ENCODE assay signal across 17 mouse cellular contexts in the genomic region with DNA sequence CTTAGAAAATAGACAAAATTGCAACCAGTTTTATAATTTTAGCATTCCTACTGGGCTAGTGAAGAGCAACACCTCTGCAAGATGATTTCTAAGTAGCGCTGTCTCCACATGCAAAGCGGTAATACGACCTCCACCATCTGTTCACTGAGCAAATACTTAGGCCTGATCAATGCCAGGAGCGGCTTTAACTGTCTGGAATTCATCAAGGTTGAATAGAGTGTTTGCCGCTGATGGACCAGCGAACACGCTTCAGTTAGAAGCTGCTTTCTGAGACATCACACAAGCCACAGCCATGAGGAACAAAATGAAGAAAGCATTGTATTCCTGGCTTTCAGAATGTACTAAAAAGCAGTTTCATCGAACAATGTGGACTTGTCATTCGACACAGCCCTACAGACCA. TPM values are rescaled to one million over a fixed set of nuclear protein-coding genes. Genes with fewer than 3 reads are reported as not detected.
DNase-seq lines count a peak whose midpoint lies in the region; ATAC-seq lines count a peak whose summit lies in the region.
"Had no signal": no experiment of that assay in that cellular context is flagged by ENCODE, and none has a peak within 500 bp of the region (broad histone marks: within the 10 kb centered on the region; RNA-seq: fewer than 3 reads in every experiment).

No protein-coding gene starts in this region.

- no peak for DNase-seq in forebrain, embryonic 10.5 days (ENCODE audit: extremely low spot score, low spot score)
- DNase-seq in neural tube, embryonic 11.5 days (ENCODE audit: low spot score): no peak
- no peak for DNase-seq in neural tube, embryonic 10.5 days (ENCODE audit: extremely low spot score, low spot score)
- DNase-seq in spleen, adult 12 weeks (ENCODE audit: low spot score): no peak
- DNase-seq in frontal cortex, adult 2 months (ENCODE audit: extremely low spot score in 1 of 2, low spot score in 1 of 2): no peak
- DNase-seq: B cell, adult 2 months; cerebellum, adult 18-20 months; heart, postnatal 10 days; kidney, adult 18-20 months; kidney, postnatal 25 days; lung, embryonic 14.5 days; right cerebral cortex, postnatal 14 days had no signal

- no peaks in the 10 kb centered on the region for H3K9me3 ChIP-seq in forebrain, embryonic 10.5 days
- no peaks in the 10 kb centered on the region for H3K9me3 ChIP-seq in forebrain, embryonic 16.5 days (ENCODE audit: control insufficient read depth, low read length)
- no peaks in the 10 kb centered on the region for H3K9me3 ChIP-seq in neural tube, embryonic 11.5 days (ENCODE audit: control insufficient read depth, low read length)
- no peaks in the 10 kb centered on the region for H3K9me3 ChIP-seq in embryonic facial prominence, embryonic 15.5 days (replicated peaks)
- H3K9me3 ChIP-seq in neural tube, embryonic 13.5 days: no peaks in the 10 kb centered on the region
- H3K9me3 ChIP-seq: forebrain, embryonic 15.5 days had no signal

- H3K27me3 ChIP-seq in forebrain, embryonic 10.5 days (ENCODE audit: poor library complexity, severe bottlenecking): no peaks in the 10 kb centered on the region
- H3K27me3 ChIP-seq in forebrain, embryonic 16.5 days (replicated peaks; ENCODE audit: control insufficient read depth, insufficient read depth, low read length): no peaks in the 10 kb centered on the region
- H3K27me3 ChIP-seq in neural tube, embryonic 11.5 days (ENCODE audit: control insufficient read depth, insufficient read depth, low read length): no peaks in the 10 kb centered on the region
- no peaks in the 10 kb centered on the region for H3K27me3 ChIP-seq in embryonic facial prominence, embryonic 15.5 days
- H3K27me3 ChIP-seq in neural tube, embryonic 13.5 days: no peaks in the 10 kb centered on the region
- H3K27me3 ChIP-seq: forebrain, embryonic 15.5 days had no signal

- ATAC-seq in forebrain, embryonic 16.5 days: no peak
- ATAC-seq in neural tube, embryonic 11.5 days (ENCODE audit: insufficient read depth, low FRiP score, low TSS enrichment): no peak
- no peak for ATAC-seq in embryonic facial prominence, embryonic 15.5 days (ENCODE audit: insufficient number of reproducible peaks, low FRiP score, low TSS enrichment, low read depth)
- no peak for ATAC-seq in neural tube, embryonic 13.5 days (ENCODE audit: low read depth)
- ATAC-seq: forebrain, embryonic 15.5 days had no signal

- no peak overlapping the region for H3K4me2 ChIP-seq in forebrain, embryonic 16.5 days (ENCODE audit: low read length)
- H3K4me2 ChIP-seq in neural tube, embryonic 11.5 days (ENCODE audit: low read depth): no peak overlapping the region
- H3K4me2 ChIP-seq in embryonic facial prominence, embryonic 15.5 days (replicated peaks): peak overlapping the region; percentile 11; the same call in 1 of the 2 replicates
- H3K4me2 ChIP-seq in neural tube, embryonic 13.5 days: 0 out of 2 replicates have a peak overlapping the region, but pooled peaks have one; percentile 9
- H3K4me2 ChIP-seq: forebrain, embryonic 15.5 days; hindbrain, embryonic 14.5 days; lung, embryonic 14.5 days had no signal

- peaks cover under 1% of the 10 kb centered on the region; the same call in 1 of the 2 replicates for H3K36me3 ChIP-seq in forebrain, embryonic 10.5 days (replicated peaks)
- no peaks in the 10 kb centered on the region for H3K36me3 ChIP-seq in forebrain, embryonic 16.5 days (ENCODE audit: control insufficient read depth, insufficient read depth)
- no peaks in the 10 kb centered on the region for H3K36me3 ChIP-seq in neural tube, embryonic 11.5 days (ENCODE audit: control insufficient read depth, insufficient read depth, low read length)
- H3K36me3 ChIP-seq in embryonic facial prominence, embryonic 15.5 days: no peaks in the 10 kb centered on the region
- no peaks in the 10 kb centered on the region for H3K36me3 ChIP-seq in neural tube, embryonic 13.5 days
- H3K36me3 ChIP-seq: forebrain, embryonic 15.5 days had no signal

- H3K9ac ChIP-seq in forebrain, embryonic 16.5 days (replicated peaks; ENCODE audit: low read depth, low read length): no peak overlapping the region
- no peak overlapping the region for H3K9ac ChIP-seq in neural tube, embryonic 11.5 days (ENCODE audit: low read length)
- no peak overlapping the region for H3K9ac ChIP-seq in embryonic facial prominence, embryonic 15.5 days
- no peak overlapping the region for H3K9ac ChIP-seq in neural tube, embryonic 13.5 days
- H3K9ac ChIP-seq: forebrain, embryonic 15.5 days; hindbrain, embryonic 14.5 days; lung, embryonic 14.5 days had no signal

- peak overlapping the region; percentile 40; the same call in 1 of the 2 replicates for H3K27ac ChIP-seq in forebrain, embryonic 10.5 days
- H3K27ac ChIP-seq in forebrain, embryonic 16.5 days (ENCODE audit: low read length): no peak overlapping the region
- 0 out of 2 replicates have a peak overlapping the region, but pooled peaks have one; percentile 8 for H3K27ac ChIP-seq in neural tube, embryonic 11.5 days (ENCODE audit: low read depth, low read length)
- H3K27ac ChIP-seq in embryonic facial prominence, embryonic 15.5 days (replicated peaks): no peak overlapping the region
- no peak overlapping the region for H3K27ac ChIP-seq in neural tube, embryonic 13.5 days (replicated peaks)
- H3K27ac ChIP-seq: forebrain, embryonic 15.5 days; hindbrain, embryonic 14.5 days had no signal

- no peak overlapping the region for H3K4me3 ChIP-seq in forebrain, embryonic 10.5 days
- no peak overlapping the region for H3K4me3 ChIP-seq in forebrain, embryonic 16.5 days (replicated peaks; ENCODE audit: low read length)
- no peak overlapping the region for H3K4me3 ChIP-seq in neural tube, embryonic 11.5 days (ENCODE audit: low read depth, low read length)
- 0 out of 2 replicates have a peak overlapping the region, but pooled peaks have one; percentile 4 for H3K4me3 ChIP-seq in embryonic facial prominence, embryonic 15.5 days (replicated peaks)
- H3K4me3 ChIP-seq in neural tube, embryonic 13.5 days: no peak overlapping the region
- H3K4me3 ChIP-seq: forebrain, embryonic 15.5 days had no signal

- H3K4me1 ChIP-seq in forebrain, embryonic 10.5 days: peaks cover 28% of the 10 kb centered on the region
- H3K4me1 ChIP-seq in forebrain, embryonic 16.5 days (replicated peaks; ENCODE audit: control insufficient read depth, insufficient read depth, low read length): peaks cover 12% of the 10 kb centered on the region
- no peaks in the 10 kb centered on the region; the same call in 1 of the 2 replicates for H3K4me1 ChIP-seq in neural tube, embryonic 11.5 days (ENCODE audit: control insufficient read depth, insufficient read depth, low read length)
- H3K4me1 ChIP-seq in embryonic facial prominence, embryonic 15.5 days: peaks cover 10% of the 10 kb centered on the region
- H3K4me1 ChIP-seq in neural tube, embryonic 13.5 days (replicated peaks): peaks cover 10% of the 10 kb centered on the region

- WGBS in forebrain, embryonic 10.5 days: 71% methylated on average over 9 of the region's 9 CpGs
- WGBS in forebrain, embryonic 16.5 days: 54% methylated on average over 9 of the region's 9 CpGs
- WGBS in neural tube, embryonic 11.5 days: 45% methylated on average over 9 of the region's 9 CpGs
- 46% methylated on average over 9 of the region's 9 CpGs for WGBS in embryonic facial prominence, embryonic 15.5 days
- 45% methylated on average over 9 of the region's 9 CpGs for WGBS in neural tube, embryonic 13.5 days

RNA-seq across cellular contexts. Expression of a gene that starts 2.9 kb away (rescaled TPM):
- polyA plus RNA-seq in forebrain, embryonic 10.5 days (2016; fragmentation: Nextera tagmentation; extraction: Ambion mirVana): 61.8 and 67.6 TPM in 2 replicates
- 12.1 and 16.4 TPM in 2 replicates for polyA plus RNA-seq in forebrain, embryonic 16.5 days (2015; fragmentation: Nextera tagmentation; extraction: Ambion mirVana)
- polyA plus RNA-seq in neural tube, embryonic 11.5 days (2014; fragmentation: Nextera tagmentation; extraction: Ambion mirVana): 34.9 and 36.5 TPM in 2 replicates
- 25.7 and 34.4 TPM in 2 replicates for polyA plus RNA-seq in embryonic facial prominence, embryonic 15.5 days (2015; fragmentation: Nextera tagmentation; extraction: Ambion mirVana)
- polyA plus RNA-seq in neural tube, embryonic 13.5 days (2015; fragmentation: Nextera tagmentation; extraction: Ambion mirVana): 6.9 and 10.8 TPM in 2 replicates
- polyA plus RNA-seq in frontal cortex, adult 2 months (2012; rRNA removed): 2.3 and 2.5 TPM in 2 replicates

RNA-seq across cellular contexts. Expression of a gene that starts 57.1 kb away (rescaled TPM):
- polyA plus RNA-seq in forebrain, embryonic 10.5 days (2016; fragmentation: Nextera tagmentation; extraction: Ambion mirVana): 75.5 and 89.5 TPM in 2 replicates
- 27.4 and 33.3 TPM in 2 replicates for polyA plus RNA-seq in forebrain, embryonic 16.5 days (2015; fragmentation: Nextera tagmentation; extraction: Ambion mirVana)
- polyA plus RNA-seq in neural tube, embryonic 11.5 days (2014; fragmentation: Nextera tagmentation; extraction: Ambion mirVana): 48.7 and 52.8 TPM in 2 replicates
- polyA plus RNA-seq in embryonic facial prominence, embryonic 15.5 days (2015; fragmentation: Nextera tagmentation; extraction: Ambion mirVana): 25.8 and 32.0 TPM in 2 replicates
- polyA plus RNA-seq in neural tube, embryonic 13.5 days (2015; fragmentation: Nextera tagmentation; extraction: Ambion mirVana): 36.4 and 38.6 TPM in 2 replicates
- polyA plus RNA-seq in frontal cortex, adult 2 months (2012; rRNA removed): 20.3 and 24.5 TPM in 2 replicates

Comparison
In these comparisons a context has a peak if more than half of its experiments do, and no peak if none do; other contexts are left out.
1. H3K27ac ChIP-seq: peak in forebrain, embryonic 10.5 days (single experiment) and neural tube, embryonic 11.5 days (single experiment); none in forebrain, embryonic 16.5 days (single experiment), embryonic facial prominence, embryonic 15.5 days (single experiment) and neural tube, embryonic 13.5 days (single experiment).
2. H3K4me2 ChIP-seq: peak in embryonic facial prominence, embryonic 15.5 days (single experiment) and neural tube, embryonic 13.5 days (single experiment); none in forebrain, embryonic 16.5 days (single experiment) and neural tube, embryonic 11.5 days (single experiment).